Mouse (Mus musculus): ENCODE results near the gene 9130008F23Rik. TPM values are rescaled to one million over a fixed set of nuclear protein-coding genes. Genes with fewer than 3 reads are reported as not detected.

The 9130008F23Rik gene
- polyA plus RNA-seq, 1 experiment from 2014 or later: 7.2 TPM

DNA sequence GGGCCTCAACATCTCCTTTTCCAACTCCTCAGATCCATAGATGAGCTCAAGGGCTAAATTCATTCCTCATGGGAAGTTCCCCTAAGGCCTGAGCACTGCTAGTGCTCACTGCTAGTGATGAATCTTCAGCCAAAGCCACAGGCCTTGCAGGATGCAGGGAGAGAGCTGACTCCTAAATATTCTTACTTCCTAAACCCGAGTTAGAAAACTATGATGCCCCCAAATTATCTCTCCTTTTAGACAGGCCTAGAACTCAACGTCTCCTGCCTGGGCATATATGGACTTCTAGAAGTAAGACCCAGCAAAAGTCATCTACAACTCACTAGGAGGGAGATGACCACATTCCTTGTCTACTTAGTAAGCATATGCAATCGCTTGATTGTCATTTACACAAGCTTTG lies 2.6 kb downstream of the 9130008F23Rik start:
- no peak overlapping the region for H3K27ac ChIP-seq (ENCODE audit: low read depth, low read length)
- H3K4me3 ChIP-seq (ENCODE audit: low read depth, low read length): peak overlapping the region; percentile 81
- no peak for ATAC-seq

DNA sequence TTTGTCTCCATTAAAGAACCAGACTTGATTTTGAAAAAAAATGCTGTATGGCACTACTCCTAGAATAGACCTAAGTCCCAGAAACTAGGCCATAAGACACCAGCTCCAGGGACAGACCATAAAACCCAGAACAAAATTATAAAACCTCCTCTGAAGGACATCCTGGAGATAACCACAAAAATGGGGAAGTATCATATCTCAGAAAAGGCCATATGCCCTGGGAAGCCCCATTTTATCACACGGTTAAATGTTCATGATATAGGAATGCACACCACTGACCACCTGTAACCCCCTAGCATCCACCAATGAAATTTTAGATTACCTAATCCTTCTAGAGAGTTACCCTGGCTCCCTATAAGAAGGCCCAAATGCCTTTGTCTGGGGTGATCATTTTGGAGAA lies 4.8 kb downstream of the 9130008F23Rik start:
- H3K4me1 ChIP-seq (replicated peaks; ENCODE audit: control insufficient read depth, insufficient read depth, low read length): no peaks in the 10 kb centered on the region; the same call in 1 of the 2 replicates
- ATAC-seq: no peak
- no peak overlapping the region for H3K4me3 ChIP-seq (ENCODE audit: low read depth, low read length)
- no peaks in the 10 kb centered on the region for H3K9me3 ChIP-seq (ENCODE audit: control insufficient read depth)
- WGBS: 67% methylated on average over 1 of the region's 1 CpGs
- H3K4me2 ChIP-seq (replicated peaks; ENCODE audit: low read depth): no peak overlapping the region
- TF ChIP-seq CTCF (IDR thresholded peaks at IDR 0.05; ENCODE audit: low read depth): no peak
- no peaks in the 10 kb centered on the region for H3K27me3 ChIP-seq (replicated peaks; ENCODE audit: control insufficient read depth, insufficient read depth, low read length)
- no peaks in the 10 kb centered on the region for H3K36me3 ChIP-seq (ENCODE audit: control insufficient read depth, insufficient read depth)
- no peak overlapping the region for H3K9ac ChIP-seq (ENCODE audit: low read depth, low read length)
- H3K27ac ChIP-seq (ENCODE audit: low read depth, low read length): no peak overlapping the region

More for the DNA sequence above, 2.6 kb downstream of the 9130008F23Rik start:
- no peak for TF ChIP-seq CTCF (IDR thresholded peaks at IDR 0.05; ENCODE audit: low read depth)
- 0 out of 2 replicates have a peak overlapping the region, but pooled peaks have one; percentile 34 for H3K9ac ChIP-seq (ENCODE audit: low read depth, low read length)
- peak overlapping the region; percentile 83 for H3K4me2 ChIP-seq (replicated peaks; ENCODE audit: low read depth)
- H3K27me3 ChIP-seq (replicated peaks; ENCODE audit: control insufficient read depth, insufficient read depth, low read length): no peaks in the 10 kb centered on the region
- no peaks in the 10 kb centered on the region for H3K36me3 ChIP-seq (ENCODE audit: control insufficient read depth, insufficient read depth)
- H3K9me3 ChIP-seq (ENCODE audit: control insufficient read depth): no peaks in the 10 kb centered on the region
- H3K4me1 ChIP-seq (replicated peaks; ENCODE audit: control insufficient read depth, insufficient read depth, low read length): no peaks in the 10 kb centered on the region; the same call in 1 of the 2 replicates
- 21% methylated on average over 3 of the region's 3 CpGs for WGBS

DNA sequence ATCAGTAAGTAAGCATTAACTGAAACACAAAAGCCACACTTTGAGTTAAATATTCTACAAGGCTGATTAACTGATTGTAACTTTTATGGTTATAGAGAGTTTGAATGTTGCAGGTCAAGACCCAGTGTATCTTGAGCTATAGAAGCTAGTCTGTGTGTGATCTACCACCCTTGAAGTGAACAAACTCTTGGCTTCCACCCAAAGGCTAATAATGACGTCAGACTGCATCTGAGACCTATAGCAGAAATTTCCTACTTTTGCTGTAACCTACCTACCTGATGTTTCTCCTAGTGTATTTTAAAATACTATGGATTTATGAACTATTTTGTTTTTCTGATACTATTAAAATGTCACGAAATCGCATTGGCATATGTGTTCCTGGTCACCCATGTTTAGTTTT lies 5.7 kb downstream of the 9130008F23Rik start:
- TF ChIP-seq CTCF (IDR thresholded peaks at IDR 0.05; ENCODE audit: low read depth): no peak
- H3K36me3 ChIP-seq (ENCODE audit: control insufficient read depth, insufficient read depth): no peaks in the 10 kb centered on the region
- WGBS: 66% methylated on average over 3 of the region's 3 CpGs
- ATAC-seq: no peak
- H3K9me3 ChIP-seq (ENCODE audit: control insufficient read depth): no peaks in the 10 kb centered on the region
- H3K4me3 ChIP-seq (ENCODE audit: low read depth, low read length): no peak overlapping the region
- no peak overlapping the region; the same call in 1 of the 2 replicates for H3K27ac ChIP-seq (ENCODE audit: low read depth, low read length)
- no peak overlapping the region for H3K9ac ChIP-seq (ENCODE audit: low read depth, low read length)
- H3K4me1 ChIP-seq (replicated peaks; ENCODE audit: control insufficient read depth, insufficient read depth, low read length): peaks cover 2% of the 10 kb centered on the region; the same call in 1 of the 2 replicates
- H3K4me2 ChIP-seq (replicated peaks; ENCODE audit: low read depth): no peak overlapping the region
- no peaks in the 10 kb centered on the region for H3K27me3 ChIP-seq (replicated peaks; ENCODE audit: control insufficient read depth, insufficient read depth, low read length)

DNA sequence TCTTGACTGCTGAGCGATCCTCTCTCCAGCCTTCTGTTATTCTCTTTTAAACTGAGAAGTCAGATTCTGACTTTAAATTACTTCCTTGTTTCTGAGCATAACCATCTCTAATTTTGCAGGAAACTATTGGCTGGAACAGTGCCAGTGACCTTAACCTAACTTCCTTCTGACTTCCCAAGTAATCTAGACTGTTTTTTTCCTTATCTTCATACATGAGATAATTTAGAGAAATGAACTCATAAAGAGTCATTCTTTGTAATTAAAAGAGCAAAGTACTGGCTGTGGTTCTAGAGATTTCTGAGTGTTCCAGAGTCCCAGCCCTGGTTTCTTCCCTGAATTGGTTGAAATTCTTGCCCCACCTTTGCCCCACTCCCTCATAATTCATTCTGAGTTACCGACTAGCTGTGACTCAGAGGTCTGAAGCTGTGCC lies 6.8 kb downstream of the 9130008F23Rik start:
- Histone ChIP-seq H3K27me3 (replicated peaks; ENCODE audit: control insufficient read depth, insufficient read depth, low read length) (no peaks in the 10 kb centered on the region), H3K4me3 (ENCODE audit: low read depth, low read length) (no peak overlapping the region), H3K9me3 (ENCODE audit: control insufficient read depth) (no peaks in the 10 kb centered on the region), H3K27ac (ENCODE audit: low read depth, low read length) (peak overlapping the region; percentile 54; the same call in 1 of the 2 replicates), H3K4me1 (replicated peaks; ENCODE audit: control insufficient read depth, insufficient read depth, low read length) (peaks cover 2% of the 10 kb centered on the region; the same call in 1 of the 2 replicates), H3K36me3 (ENCODE audit: control insufficient read depth, insufficient read depth) (no peaks in the 10 kb centered on the region), H3K9ac (ENCODE audit: low read depth, low read length) (no peak overlapping the region), H3K4me2 (replicated peaks; ENCODE audit: low read depth) (0 out of 2 replicates have a peak overlapping the region, but pooled peaks have one; percentile 13)
- no peak for TF ChIP-seq CTCF (IDR thresholded peaks at IDR 0.05; ENCODE audit: low read depth)
- 8% methylated on average over 2 of the region's 2 CpGs for WGBS
- ATAC-seq: peak; percentile 96

DNA sequence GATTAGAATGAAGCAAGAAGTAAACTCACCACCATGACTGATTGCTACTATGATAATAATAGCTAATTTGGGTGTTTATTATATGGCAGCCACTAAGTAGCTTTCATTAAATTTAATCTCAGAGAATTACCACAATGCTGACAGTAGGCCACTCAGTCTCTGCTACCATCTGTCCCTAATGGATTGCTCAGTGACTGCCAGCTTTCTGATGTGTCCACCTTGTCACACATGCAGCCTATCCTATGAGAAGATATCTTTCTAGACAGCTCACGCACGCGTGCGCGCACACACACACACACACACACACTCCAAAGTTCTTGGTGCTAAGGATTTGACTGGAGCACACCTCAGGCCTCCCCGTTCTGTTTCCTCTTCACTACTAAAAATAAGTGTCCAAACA lies 7.7 kb downstream of the 9130008F23Rik start:
- Histone ChIP-seq H3K9ac (ENCODE audit: low read depth, low read length) (no peak overlapping the region), H3K9me3 (ENCODE audit: control insufficient read depth) (no peaks in the 10 kb centered on the region), H3K4me2 (replicated peaks; ENCODE audit: low read depth) (no peak overlapping the region), H3K27me3 (replicated peaks; ENCODE audit: control insufficient read depth, insufficient read depth, low read length) (no peaks in the 10 kb centered on the region), H3K36me3 (ENCODE audit: control insufficient read depth, insufficient read depth) (no peaks in the 10 kb centered on the region), H3K27ac (ENCODE audit: low read depth, low read length) (no peak overlapping the region; the same call in 1 of the 2 replicates), H3K4me3 (ENCODE audit: low read depth, low read length) (no peak overlapping the region), H3K4me1 (replicated peaks; ENCODE audit: control insufficient read depth, insufficient read depth, low read length) (0 out of 2 replicates have a peak, but pooled peaks cover 2% of the 10 kb centered on the region)
- no peak for ATAC-seq
- no peak for TF ChIP-seq CTCF (IDR thresholded peaks at IDR 0.05; ENCODE audit: low read depth)
- WGBS: 88% methylated on average over 6 of the region's 6 CpGs

DNA sequence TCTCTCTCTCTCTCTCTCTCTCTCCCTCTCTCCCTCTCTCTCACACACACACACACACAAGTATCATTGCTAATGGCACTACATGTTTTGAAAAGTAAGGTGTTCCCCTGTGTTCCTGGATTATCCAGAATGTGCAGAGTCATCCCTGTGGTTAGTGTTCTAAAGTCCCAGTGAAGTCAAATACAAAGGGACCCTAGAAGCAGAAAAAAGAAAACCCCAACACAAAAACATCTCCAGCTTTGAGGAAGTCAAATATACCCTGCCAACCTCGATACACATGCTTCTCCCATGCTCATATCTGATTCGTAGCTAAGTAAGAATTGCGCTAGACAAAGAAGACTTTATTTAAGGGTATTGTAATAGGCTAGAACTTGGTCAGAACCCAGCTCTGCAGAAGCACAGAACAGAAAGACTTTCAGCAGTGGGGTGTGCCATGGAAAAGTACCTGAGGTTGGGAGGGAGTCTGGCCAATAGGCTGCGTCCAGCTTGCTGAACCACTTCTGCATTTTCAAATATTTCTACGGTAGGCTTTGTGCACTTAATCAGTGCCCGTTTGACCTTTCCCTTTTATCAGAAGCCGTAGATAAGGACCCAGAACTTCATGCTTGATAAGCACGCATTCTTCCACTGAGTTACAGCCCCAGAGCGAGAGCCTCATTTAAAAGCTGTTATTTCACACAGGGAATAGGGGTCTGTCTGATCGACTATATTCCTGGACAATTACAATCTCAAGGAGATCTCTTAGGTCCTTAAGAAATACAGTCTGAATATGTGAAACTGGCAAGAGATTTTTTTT lies 11.2 kb downstream of the 9130008F23Rik start:
- 29% methylated on average over 10 of the region's 10 CpGs for WGBS
- Histone ChIP-seq H3K9me3 (ENCODE audit: control insufficient read depth) (no peaks in the 10 kb centered on the region), H3K9ac (ENCODE audit: low read depth, low read length) (no peak overlapping the region), H3K4me2 (replicated peaks; ENCODE audit: low read depth) (peak overlapping the region; percentile 46), H3K27me3 (replicated peaks; ENCODE audit: control insufficient read depth, insufficient read depth, low read length) (no peaks in the 10 kb centered on the region), H3K36me3 (ENCODE audit: control insufficient read depth, insufficient read depth) (no peaks in the 10 kb centered on the region), H3K27ac (ENCODE audit: low read depth, low read length) (peak overlapping the region; percentile 66), H3K4me3 (ENCODE audit: low read depth, low read length) (no peak overlapping the region), H3K4me1 (replicated peaks; ENCODE audit: control insufficient read depth, insufficient read depth, low read length) (0 out of 2 replicates have a peak, but pooled peaks cover 7% of the 10 kb centered on the region)
- no peak for ATAC-seq
- no peak for TF ChIP-seq CTCF (IDR thresholded peaks at IDR 0.05; ENCODE audit: low read depth)

All from intestine, postnatal 0 days (tissue).